Mouse (Mus musculus) embryonic facial prominence, embryonic 14.5 days (tissue): ENCODE results near the gene Stx2. TPM values are rescaled to one million over a fixed set of nuclear protein-coding genes. Genes with fewer than 3 reads are reported as not detected.
A peak's percentile ranks its signal among the peaks of the same experiment; 100 is the strongest.

Experiments used
- ATAC-seq: fragments of 200-750 bp; cut with Nextera tagmentation; 2 replicates; pipeline ENCODE4 v1.8.0; 2017; ENCODE audit warnings: low read depth, moderate number of reproducible peaks, moderate TSS enrichment
- DNase-seq: peaks from one replicate; pipeline ENCODE4 v3.0.0-alpha.2; 2015; ENCODE audit warnings: low spot score
- H3K27ac ChIP-seq: fragments of 300-500 bp; sonication (generic); replicated peaks from 2 replicates; pipeline ENCODE4 v1.5.1; 2014; ENCODE audit warnings: low read depth, mild to moderate bottlenecking, low read length, moderate library complexity
- H3K27me3 ChIP-seq: fragments of 300-500 bp; sonication (generic); replicated peaks from 2 replicates; pipeline ENCODE4 v1.6.1; 2014; ENCODE audit warnings: low read length; ENCODE audit not compliant: control insufficient read depth, insufficient read depth
- H3K36me3 ChIP-seq: fragments of 300-500 bp; sonication (generic); 2 replicates; pipeline ENCODE4 v1.6.1; 2014; ENCODE audit warnings: low read length, mixed read lengths; ENCODE audit not compliant: control insufficient read depth, insufficient read depth
- H3K4me1 ChIP-seq: fragments of 300-500 bp; sonication (generic); 2 replicates; pipeline ENCODE4 v1.6.1; 2014; ENCODE audit warnings: antibody characterized with exemption, low read length; ENCODE audit not compliant: control insufficient read depth, insufficient read depth
- H3K4me2 ChIP-seq: fragments of 300-500 bp; sonication (generic); 2 replicates; pipeline ENCODE4 v1.6.1; 2014; ENCODE audit warnings: low read depth, mild to moderate bottlenecking, low read length, moderate library complexity, mixed read lengths
- H3K4me3 ChIP-seq: fragments of 300-500 bp; sonication (generic); 2 replicates; pipeline ENCODE4 v1.5.1; 2014; ENCODE audit warnings: low read depth, mild to moderate bottlenecking, low read length
- H3K9ac ChIP-seq: fragments of 300-500 bp; sonication (generic); 2 replicates; pipeline ENCODE4 v1.6.1; 2014; ENCODE audit warnings: low read depth, mild to moderate bottlenecking, low read length, moderate library complexity, mixed read lengths
- H3K9me3 ChIP-seq: fragments of 300-500 bp; sonication (generic); 2 replicates; pipeline ENCODE4 v1.6.1; 2016; ENCODE audit warnings: low read length; ENCODE audit not compliant: control insufficient read depth
- WGBS: fragments of 180-500 bp; shearing (Covaris S2); extraction: QIAGEN DNeasy Blood & Tissue Kit; methylation state at CpG from one replicate; pipeline ENCODE4 v1.1.7; 2014; 5-methylcytosine and 5-hydroxymethylcytosine counted together
- polyA plus RNA-seq: library from polyadenylated mRNA; unstranded; fragments of >200 nt; fragmentation: Nextera tagmentation; extraction: Ambion mirVana; gene quantifications from 2 replicates; pipeline ENCODE4 v1.2.1, GENCODE M21; 2014

The Stx2 gene
- polyA plus RNA-seq, 1 experiment from 2014 or later = 34.5 TPM

DNA sequence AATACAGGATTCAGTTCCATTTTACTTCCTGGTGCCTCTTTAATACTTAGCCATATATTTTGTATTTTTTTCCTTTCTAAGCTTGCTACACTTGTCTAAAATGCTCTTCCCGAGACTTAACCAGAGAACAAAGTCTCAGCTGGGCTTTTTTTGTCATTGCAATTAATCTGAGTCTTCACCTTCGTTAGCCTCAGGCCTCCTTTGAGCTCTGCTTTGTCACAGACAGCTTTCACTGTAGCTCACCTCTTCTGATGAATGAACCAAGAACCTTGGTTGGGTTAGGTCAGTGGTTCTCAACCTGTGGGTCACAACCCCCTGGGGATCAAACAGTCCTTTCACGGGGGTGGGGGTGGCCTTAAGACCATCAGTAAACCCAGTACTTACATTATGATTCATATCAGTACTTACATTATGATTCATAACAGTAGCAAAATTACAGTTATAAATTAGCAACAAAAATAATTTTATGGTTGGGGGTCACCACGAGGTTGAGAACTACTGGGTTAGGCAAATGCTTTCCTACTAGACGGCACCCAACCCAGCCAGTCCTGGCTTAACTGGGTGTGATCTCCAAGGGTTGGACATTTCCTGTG, 20.9 kb upstream of the Stx2 start:
- 75% methylated on average over 5 of the region's 5 CpGs for WGBS
- DNase-seq = no peak
- Histone ChIP-seq H3K4me1 (no peaks in the 10 kb centered on the region), H3K27me3 (no peaks in the 10 kb centered on the region), H3K4me2 (no peak overlapping the region), H3K4me3 (no peak overlapping the region), H3K27ac (no peak overlapping the region), H3K9ac (no peak overlapping the region), H3K9me3 (no peaks in the 10 kb centered on the region), H3K36me3 (peaks cover 14% of the 10 kb centered on the region; the same call in 1 of the 2 replicates)
- no peak for ATAC-seq

DNA sequence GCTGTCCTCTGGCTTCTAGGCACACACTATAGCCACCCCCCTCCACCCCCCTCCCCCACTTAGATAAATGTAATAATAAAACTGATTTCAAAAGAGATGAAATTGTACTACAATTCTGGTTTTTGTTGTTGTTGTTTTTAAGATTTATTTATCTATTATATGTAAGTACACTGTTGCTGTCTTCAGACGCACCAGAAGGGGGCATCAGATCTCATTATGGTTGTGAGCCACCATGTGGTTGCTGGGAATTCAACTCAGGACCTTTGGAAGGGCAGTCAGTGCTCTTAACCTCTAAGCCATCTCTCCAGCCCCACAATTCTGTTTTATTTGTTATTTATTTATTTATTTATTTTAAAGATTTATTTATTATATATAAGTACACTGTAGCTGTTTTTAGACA, 18.3 kb upstream of the Stx2 start:
- DNase-seq (no peak), ATAC-seq (no peak)
- no peak overlapping the region for H3K9ac ChIP-seq
- H3K4me3 ChIP-seq = no peak overlapping the region
- H3K9me3 ChIP-seq = no peaks in the 10 kb centered on the region
- no peak overlapping the region for H3K27ac ChIP-seq
- H3K27me3 ChIP-seq = no peaks in the 10 kb centered on the region
- H3K36me3 ChIP-seq = peaks cover 31% of the 10 kb centered on the region
- H3K4me2 ChIP-seq = no peak overlapping the region
- H3K4me1 ChIP-seq = peaks cover 2% of the 10 kb centered on the region; the same call in 1 of the 2 replicates
- WGBS = 72% methylated on average over 1 of the region's 1 CpGs

DNA sequence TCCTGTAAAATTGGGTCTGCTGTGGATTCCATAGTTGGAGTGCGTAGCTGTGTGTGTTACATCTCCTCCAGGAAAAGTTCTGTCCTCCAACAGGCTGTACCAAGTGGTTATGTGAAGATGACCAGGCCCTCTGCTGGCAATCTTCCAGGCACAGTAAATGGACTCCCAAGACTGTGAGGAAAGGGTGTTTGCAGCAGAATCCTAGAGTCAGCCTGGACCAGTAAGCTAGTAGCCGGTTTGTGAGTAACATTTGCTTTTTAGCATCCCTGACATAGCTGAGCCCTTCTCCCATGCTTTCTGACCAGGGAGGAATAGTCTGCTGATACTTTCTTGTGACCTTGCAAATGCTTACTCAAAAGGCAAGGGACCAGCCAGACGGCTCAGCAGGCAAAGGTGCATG, 17.8 kb upstream of the Stx2 start:
- DNase-seq (no peak), ATAC-seq (no peak)
- Histone ChIP-seq H3K4me3 (no peak overlapping the region), H3K9me3 (no peaks in the 10 kb centered on the region), H3K27me3 (no peaks in the 10 kb centered on the region), H3K36me3 (peaks cover 36% of the 10 kb centered on the region), H3K4me2 (no peak overlapping the region), H3K27ac (no peak overlapping the region), H3K4me1 (peaks cover 6% of the 10 kb centered on the region; the same call in 1 of the 2 replicates), H3K9ac (no peak overlapping the region)
- 91% methylated on average over 3 of the region's 3 CpGs for WGBS

DNA sequence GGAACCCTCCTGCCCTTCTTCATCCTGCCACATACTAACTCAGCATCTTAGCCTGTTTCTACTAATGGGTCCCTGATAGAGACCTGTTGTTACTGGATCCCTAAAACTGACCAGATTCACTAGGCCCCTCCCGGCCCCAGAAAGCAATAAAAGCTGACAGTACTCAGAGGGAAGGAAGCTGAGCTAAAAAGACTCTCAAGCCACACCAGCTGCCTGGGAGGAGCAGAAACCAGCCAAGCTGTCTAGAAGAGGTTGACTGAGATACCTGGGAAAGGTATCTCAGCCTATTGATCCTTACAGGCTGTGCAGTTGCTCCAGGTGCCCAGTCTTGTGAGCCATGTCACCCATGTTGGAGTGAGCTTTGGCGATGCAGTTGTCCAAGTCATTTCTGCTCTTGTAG, 17.4 kb upstream of the Stx2 start:
- Histone ChIP-seq H3K9me3 (no peaks in the 10 kb centered on the region), H3K4me2 (no peak overlapping the region), H3K4me3 (no peak overlapping the region), H3K36me3 (peaks cover 39% of the 10 kb centered on the region), H3K4me1 (peaks cover 6% of the 10 kb centered on the region; the same call in 1 of the 2 replicates), H3K27ac (no peak overlapping the region), H3K9ac (no peak overlapping the region), H3K27me3 (no peaks in the 10 kb centered on the region)
- ATAC-seq = no peak
- 88% methylated on average over 2 of the region's 2 CpGs for WGBS
- no peak for DNase-seq

DNA sequence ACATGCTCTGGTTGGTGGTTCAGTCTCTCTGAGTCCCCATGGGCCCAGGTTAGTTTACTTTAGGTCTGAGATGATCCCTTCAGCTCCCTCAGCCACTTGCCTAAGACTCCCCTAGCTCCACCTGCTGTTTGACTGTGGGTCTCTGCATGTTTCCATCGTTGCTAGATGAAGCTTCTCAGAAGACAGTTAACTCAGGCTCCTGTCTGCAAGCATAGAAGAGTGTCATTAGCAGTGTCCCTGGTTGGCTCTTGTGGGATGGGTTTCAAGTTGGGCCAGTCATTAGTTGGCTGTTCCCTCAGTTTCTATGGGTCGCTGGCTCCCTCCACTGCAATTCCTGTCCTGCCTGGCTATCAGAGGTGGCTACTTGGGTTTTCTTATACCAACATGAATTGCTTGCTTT, 16.7 kb upstream of the Stx2 start:
- no peak for ATAC-seq
- Histone ChIP-seq H3K9me3 (no peaks in the 10 kb centered on the region), H3K27me3 (no peaks in the 10 kb centered on the region), H3K27ac (no peak overlapping the region), H3K4me2 (no peak overlapping the region), H3K36me3 (peaks cover 39% of the 10 kb centered on the region), H3K4me3 (no peak overlapping the region), H3K9ac (no peak overlapping the region), H3K4me1 (peaks cover 6% of the 10 kb centered on the region; the same call in 1 of the 2 replicates)
- 40% methylated on average over 2 of the region's 2 CpGs for WGBS
- no peak for DNase-seq

DNA sequence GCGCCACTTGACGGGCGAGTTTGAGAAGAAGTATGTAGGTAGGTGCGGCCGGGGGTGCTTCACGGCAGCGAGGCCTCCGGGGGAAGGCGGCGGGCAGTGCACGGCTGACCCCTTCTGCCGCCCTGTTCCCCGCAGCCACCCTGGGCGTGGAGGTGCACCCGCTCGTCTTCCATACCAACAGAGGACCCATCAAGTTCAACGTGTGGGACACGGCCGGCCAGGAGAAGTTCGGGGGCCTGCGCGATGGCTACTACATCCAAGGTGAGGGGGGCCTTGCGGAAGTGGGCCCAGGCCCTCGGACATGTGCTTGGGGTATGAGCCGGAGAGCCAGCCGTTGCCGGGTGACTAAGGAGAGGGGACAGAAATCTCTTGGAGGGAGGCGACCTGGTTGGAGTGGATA, 12.4 kb upstream of the Stx2 start:
- Histone ChIP-seq H3K9me3 (no peaks in the 10 kb centered on the region), H3K27ac (peak overlapping the region; percentile 97), H3K4me3 (peak overlapping the region; percentile 89), H3K9ac (peak overlapping the region; percentile 96), H3K4me1 (peaks cover 6% of the 10 kb centered on the region; the same call in 1 of the 2 replicates), H3K36me3 (peaks cover 33% of the 10 kb centered on the region), H3K27me3 (no peaks in the 10 kb centered on the region), H3K4me2 (peak overlapping the region; percentile 89)
- ATAC-seq (no peak), DNase-seq (no peak)
- 7% methylated on average over 18 of the region's 28 CpGs for WGBS

DNA sequence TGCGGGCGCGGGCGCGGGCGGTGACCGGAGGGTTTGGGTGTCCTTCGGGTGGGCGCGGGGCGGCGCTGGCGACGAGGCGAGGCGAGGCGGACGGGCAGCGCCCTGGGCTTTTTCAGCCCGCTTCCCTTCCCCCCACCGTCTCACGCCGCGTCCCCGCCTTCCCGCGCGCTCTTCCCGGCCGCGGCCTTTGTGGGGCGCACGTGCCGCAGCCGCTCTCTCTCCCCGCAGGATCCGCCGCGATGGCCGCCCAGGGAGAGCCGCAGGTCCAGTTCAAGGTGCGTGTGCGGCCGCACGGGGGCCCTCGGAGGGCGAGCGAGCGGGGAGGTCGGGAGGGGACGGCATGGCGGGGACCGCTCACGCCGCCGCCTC, 11.9 kb upstream of the Stx2 start:
- H3K27me3 ChIP-seq = no peaks in the 10 kb centered on the region
- no peaks in the 10 kb centered on the region for H3K9me3 ChIP-seq
- peak overlapping the region; percentile 89 for H3K4me2 ChIP-seq
- DNase-seq (peak; percentile 83), ATAC-seq (peak; percentile 82)
- peaks cover 6% of the 10 kb centered on the region; the same call in 1 of the 2 replicates for H3K4me1 ChIP-seq
- peak overlapping the region; percentile 97 for H3K27ac ChIP-seq
- WGBS = under 1% methylated on average over 38 of the region's 56 CpGs
- H3K36me3 ChIP-seq = peaks cover 33% of the 10 kb centered on the region
- H3K4me3 ChIP-seq = peak overlapping the region; percentile 89
- H3K9ac ChIP-seq = peak overlapping the region; percentile 96

DNA sequence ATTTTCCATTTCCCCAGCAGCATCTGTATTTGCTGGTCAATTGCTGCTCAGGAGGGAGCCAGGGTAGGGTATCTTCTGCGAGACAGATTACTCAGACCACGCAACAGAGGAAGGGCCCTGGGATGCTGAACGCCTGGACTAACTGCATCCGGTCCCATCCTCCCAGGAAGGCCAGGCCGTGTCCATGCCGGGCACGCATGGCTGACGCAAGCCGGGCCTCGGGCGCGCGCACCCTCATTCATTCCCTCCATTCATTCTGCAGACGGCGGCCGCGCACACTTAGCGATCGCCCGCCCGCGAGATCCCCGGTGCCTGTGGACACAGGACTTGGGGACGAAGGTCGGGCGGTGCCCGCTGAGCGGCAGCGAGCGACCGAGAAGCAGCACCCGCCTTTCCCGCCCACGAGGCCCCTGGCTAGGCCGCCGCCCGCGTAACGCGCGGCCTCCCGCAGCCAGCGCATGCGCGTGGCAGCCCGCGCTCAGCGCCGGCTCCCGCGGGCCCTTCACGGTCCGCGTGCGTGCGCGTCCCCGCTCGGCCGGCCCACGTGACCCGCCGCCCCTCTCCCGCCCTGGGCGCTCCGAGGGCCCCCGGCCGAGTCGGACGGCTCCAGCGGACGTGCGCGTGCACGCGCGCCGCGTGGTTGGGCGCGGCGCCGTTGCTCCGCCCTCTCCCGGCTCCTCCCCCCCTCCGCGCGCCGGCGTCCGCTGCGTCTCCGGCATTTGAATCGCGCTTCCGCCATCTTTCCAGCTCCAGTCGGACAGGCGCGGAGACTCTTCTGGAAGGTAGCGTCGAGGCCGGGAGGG, 11.3 kb upstream of the Stx2 start, which contains the start of gene Ran:
Ran (plus strand) TSS at position 573 of the 803 bp plus-strand sequence.
- Histone ChIP-seq H3K4me1 (peaks cover 6% of the 10 kb centered on the region; the same call in 1 of the 2 replicates), H3K4me2 (peak within 1 kb of the TSS; percentile 89), H3K27ac (peak within 1 kb of the TSS; percentile 97), H3K27me3 (no peaks in the 10 kb centered on the region), H3K9ac (peak within 1 kb of the TSS; percentile 96), H3K9me3 (no peaks in the 10 kb centered on the region), H3K4me3 (peak within 1 kb of the TSS; percentile 89), H3K36me3 (peaks cover 30% of the 10 kb centered on the region)
- ATAC-seq = peak; percentile 94
- DNase-seq = peak; percentile 97
- under 1% methylated on average over 25 of the region's 102 CpGs for WGBS
